Mouse (Mus musculus): ENCODE measurements around the gene Kcnb1.

DNA sequence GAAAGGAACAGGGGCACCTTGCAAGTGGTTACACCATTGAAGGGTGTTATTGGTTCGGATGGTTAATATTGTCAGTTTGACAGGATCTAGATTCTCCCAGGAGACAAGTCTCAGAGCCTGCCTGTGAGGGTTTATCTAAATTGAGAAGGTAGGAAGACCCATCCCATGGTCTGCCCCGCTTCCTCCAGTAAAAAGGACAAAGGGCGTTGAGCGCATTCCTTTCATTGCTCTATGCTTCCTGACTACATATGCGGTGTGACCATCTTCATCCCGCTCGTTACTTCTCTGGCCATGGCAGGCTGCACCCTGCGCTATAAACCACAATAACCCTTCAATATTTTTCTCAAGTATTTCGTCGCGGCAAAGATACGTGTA is 118.7 kb downstream of the Kcnb1 start:
- TF ChIP-seq CTCF (IDR thresholded peaks at IDR 0.05; ENCODE audit: control insufficient read depth, insufficient read depth, low read length) (no peak), POLR2A (IDR thresholded peaks at IDR 0.05; ENCODE audit: borderline replicate concordance, control insufficient read depth, low read depth, low read length) (no peak)
